Mouse (Mus musculus) cortical plate, adult 2 months (tissue): ENCODE measurements around the gene Ninj2. TPM values are rescaled to one million over a fixed set of nuclear protein-coding genes. Genes with fewer than 3 reads are reported as not detected.

Source experiments
- H3K27ac ChIP-seq: fragments of 200-500 bp; 2 replicates; pipeline ENCODE4 v1.5.1; 2012; ENCODE audit warnings: low read length, control low read depth, inconsistent platforms; ENCODE audit not compliant: insufficient read depth
- H3K4me1 ChIP-seq: fragments of 200-500 bp; 2 replicates; pipeline ENCODE4 v1.6.1; 2011; ENCODE audit warnings: low read length; ENCODE audit not compliant: control insufficient read depth, insufficient read depth
- H3K4me3 ChIP-seq: fragments of 200-500 bp; 2 replicates; pipeline ENCODE4 v1.5.1; 2011; ENCODE audit warnings: mild to moderate bottlenecking, low read length, control low read depth; ENCODE audit not compliant: insufficient read depth
- CTCF ChIP-seq: fragments of 200-500 bp; IDR thresholded peaks from 2 replicates; pipeline ENCODE4 v1.5.1; 2011; ENCODE audit warnings: mild to moderate bottlenecking, control low read depth, low read length; ENCODE audit not compliant: insufficient read depth; ENCODE audit errors: extremely low read depth
- POLR2A ChIP-seq: fragments of 200-500 bp; IDR thresholded peaks from 2 replicates; pipeline ENCODE4 v1.6.1; 2011; ENCODE audit warnings: mild to moderate bottlenecking, low read length, control low read depth; ENCODE audit not compliant: insufficient read depth; ENCODE audit errors: extremely low read depth
- polyA plus RNA-seq: library from polyadenylated mRNA; depleted of rRNA; stranded (reverse); fragments of >200 nt; gene quantifications from 2 replicates; pipeline ENCODE4 v1.2.3, GENCODE M21; 2012

Ninj2 gene
- polyA plus RNA-seq, 1 experiment: 7.0 TPM

DNA sequence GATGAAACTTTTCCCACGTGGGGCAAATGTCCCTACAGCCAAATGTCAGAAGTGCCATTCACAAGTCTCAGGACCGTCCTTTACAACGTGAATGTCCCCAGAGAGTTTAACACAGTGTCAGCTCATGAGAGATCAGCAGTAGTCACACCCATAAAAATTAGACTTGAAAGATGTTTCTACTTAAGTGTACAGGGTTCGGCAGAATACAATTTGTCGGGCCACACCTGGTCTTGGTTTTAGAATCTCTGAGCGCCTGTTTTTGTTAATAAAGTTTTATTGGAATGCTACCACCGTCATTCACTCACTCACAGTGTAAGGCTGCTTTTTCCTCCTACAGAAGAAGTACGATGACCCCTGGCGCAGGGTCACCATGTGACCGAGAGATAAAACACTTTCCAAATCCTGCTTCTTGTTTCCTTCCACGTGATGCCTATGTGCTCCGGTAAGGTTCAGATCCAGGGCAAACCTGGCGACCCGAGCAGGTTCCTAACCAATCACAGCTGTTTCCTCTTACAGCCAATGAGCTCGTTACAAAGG is 2.4 kb upstream of the Ninj2 start:
- Histone ChIP-seq H3K27ac (no peak overlapping the region), H3K4me3 (no peak overlapping the region), H3K4me1 (no peaks in the 10 kb centered on the region)
- TF ChIP-seq CTCF (no peak), POLR2A (no peak)

DNA sequence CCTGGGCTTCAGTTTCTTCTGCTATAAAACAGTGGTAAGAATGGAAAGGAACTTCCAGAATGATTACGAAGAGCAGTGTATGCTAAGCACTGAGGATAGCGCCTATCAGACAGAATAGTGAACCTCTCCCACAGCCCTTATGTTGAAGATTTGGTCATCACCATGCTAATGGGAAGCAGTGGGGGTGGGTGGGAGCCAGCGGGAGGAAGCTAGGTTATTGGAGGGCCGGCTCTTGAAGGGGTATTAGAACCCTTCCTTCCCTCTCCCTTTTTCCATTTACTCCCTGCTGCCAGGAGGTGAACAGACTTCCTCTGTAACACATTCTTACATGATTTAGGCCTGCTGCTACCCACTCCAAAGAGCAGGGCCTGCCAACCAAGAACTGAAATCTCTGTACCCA is 1.2 kb upstream of the Ninj2 start:
- no peak overlapping the region for H3K27ac ChIP-seq
- TF ChIP-seq CTCF (no peak), POLR2A (no peak)
- H3K4me3 ChIP-seq: no peak overlapping the region

DNA sequence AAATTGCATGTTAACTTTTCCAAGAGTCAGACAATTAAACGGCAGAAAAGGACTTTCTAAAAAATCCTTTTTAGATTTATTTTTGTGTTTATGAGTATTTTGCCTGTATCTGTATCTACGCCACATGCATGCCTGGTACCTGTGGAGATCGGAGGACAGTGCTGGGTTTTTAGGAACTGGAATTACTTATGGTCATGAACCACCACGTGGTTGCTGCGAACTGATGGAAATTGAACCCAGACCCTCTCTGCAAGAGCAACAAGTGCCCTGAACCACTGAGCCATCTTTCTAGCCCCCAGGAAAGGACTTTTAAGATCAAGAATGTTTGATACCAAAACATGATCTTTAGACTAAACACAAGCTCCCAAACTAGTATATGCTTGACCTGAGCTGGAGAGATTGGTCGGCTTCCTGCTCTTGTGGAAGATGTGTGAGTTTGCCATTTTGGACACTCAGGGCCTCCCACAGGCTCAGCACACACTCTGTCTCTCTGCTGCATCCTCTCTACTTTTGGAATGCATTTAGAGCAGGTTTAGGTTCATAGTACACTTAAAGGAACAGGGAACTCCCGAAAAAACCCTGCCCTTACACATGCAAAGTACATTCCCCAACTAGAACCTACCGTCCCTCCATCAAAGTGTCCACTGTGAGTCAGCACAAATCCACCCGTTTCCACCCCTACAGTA is 1.1 kb downstream of the Ninj2 start:
- no peaks in the 10 kb centered on the region for H3K4me1 ChIP-seq
- H3K4me3 ChIP-seq: no peak overlapping the region
- H3K27ac ChIP-seq: no peak overlapping the region
- TF ChIP-seq CTCF: no peak
- TF ChIP-seq POLR2A: no peak

More for the DNA sequence above, 1.2 kb upstream of the Ninj2 start:
- H3K4me1 ChIP-seq: no peaks in the 10 kb centered on the region

DNA sequence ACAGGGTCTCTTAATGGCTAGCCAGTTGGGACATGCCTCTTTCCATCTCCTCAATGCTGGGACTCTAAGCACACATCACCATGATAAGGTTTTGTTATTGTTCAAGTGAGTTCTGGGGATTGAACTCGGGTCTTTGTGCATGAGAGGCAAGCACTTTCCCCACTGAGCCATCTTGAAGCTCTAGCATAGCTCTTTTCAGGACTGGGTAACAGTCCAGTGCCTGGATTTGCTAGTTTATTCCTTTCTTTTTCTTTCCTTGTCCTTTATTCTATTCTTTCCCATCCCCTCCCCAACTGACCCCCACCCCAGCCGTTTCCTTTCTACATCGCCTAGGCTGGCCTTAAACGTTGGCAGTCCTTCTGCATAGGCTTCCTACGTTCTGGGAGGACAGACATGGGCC is 1.9 kb downstream of the Ninj2 start:
- Histone ChIP-seq H3K4me3 (no peak overlapping the region), H3K4me1 (peaks cover 2% of the 10 kb centered on the region; the same call in 1 of the 2 replicates), H3K27ac (no peak overlapping the region)
- TF ChIP-seq POLR2A: no peak
- TF ChIP-seq CTCF: no peak

DNA sequence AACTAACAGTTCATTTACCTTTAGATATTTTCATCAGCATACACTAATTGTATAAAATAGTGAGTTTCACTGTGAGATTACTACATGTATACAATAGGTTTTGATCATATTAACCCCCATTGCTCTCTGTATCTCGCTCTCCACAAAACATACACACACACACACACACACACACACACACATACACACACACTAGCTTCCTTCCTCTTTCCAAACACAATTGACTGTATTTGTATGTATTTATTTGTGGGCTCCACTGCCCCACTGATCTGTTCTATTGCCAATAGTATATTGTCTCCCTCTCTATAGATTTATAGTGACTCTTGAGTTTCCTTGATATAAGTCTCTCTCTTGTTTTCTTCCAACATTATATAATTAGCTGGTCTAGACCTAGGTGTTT is 2.4 kb downstream of the Ninj2 start:
- no peak overlapping the region for H3K27ac ChIP-seq
- peaks cover 2% of the 10 kb centered on the region; the same call in 1 of the 2 replicates for H3K4me1 ChIP-seq
- TF ChIP-seq POLR2A (no peak), CTCF (no peak)
- H3K4me3 ChIP-seq: no peak overlapping the region

DNA sequence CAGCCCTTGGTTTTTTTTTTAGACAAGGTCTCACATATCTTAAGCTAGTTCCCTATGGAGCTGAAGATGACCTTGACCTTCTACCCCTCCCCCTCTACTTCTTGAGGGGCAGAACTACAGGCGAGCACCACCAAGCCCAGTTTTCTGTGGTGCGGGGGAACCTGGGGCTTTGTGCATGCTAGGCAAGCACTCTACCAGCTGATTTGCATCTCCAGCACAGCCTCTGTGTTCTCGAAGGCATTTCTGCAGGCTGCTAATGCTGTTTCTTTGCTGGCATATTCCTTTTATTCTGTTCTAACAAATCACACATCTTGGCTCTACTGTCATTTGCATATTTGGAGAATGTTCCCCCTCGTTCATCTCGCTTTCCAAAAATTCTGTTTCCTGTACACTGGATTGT is 6.2 kb downstream of the Ninj2 start:
- no peak for TF ChIP-seq CTCF
- TF ChIP-seq POLR2A: no peak
- H3K4me1 ChIP-seq: peaks cover 3% of the 10 kb centered on the region; the same call in 1 of the 2 replicates
- no peak overlapping the region for H3K27ac ChIP-seq
- H3K4me3 ChIP-seq: no peak overlapping the region

DNA sequence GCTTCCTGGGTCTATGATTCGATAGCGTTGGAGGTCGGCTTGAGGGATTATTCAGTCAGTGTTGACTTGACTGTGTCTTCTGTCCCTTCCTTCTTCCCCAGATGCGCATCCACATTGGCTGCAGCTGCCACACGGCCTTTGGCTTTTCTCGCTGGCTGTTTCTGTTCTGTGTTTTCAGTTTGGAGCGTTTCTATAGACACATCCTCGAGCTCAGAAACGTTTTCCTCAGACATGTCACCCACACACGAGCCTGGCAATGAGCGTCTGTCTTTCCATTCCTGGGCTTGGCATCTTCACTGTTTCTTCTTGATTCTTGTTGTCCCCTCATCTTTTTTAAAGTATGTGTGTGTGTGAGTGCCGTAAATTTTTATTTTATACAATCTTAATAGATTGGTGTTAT is 8.1 kb downstream of the Ninj2 start:
- H3K27ac ChIP-seq: no peak overlapping the region
- TF ChIP-seq CTCF: no peak
- TF ChIP-seq POLR2A: no peak
- H3K4me3 ChIP-seq: no peak overlapping the region
- peaks cover 3% of the 10 kb centered on the region; the same call in 1 of the 2 replicates for H3K4me1 ChIP-seq

DNA sequence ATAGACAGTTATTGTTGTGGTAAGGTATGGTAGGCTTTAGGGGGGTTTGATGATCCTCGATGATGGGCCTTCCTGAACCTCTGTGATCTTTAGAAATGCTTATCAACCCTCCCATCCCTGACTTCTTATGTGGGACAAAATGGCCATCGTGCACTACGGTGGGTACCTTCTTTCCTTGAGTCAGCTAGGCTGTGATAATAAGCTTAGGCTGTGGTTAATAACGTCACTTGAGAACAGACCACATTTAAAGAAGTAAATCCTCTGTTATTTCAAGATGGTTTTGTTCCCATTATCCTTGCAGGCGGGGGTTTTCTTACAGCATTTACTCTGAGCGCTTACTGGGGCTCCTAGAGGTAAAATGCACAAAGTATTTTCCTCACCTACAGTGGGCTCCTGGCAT is 8.8 kb downstream of the Ninj2 start:
- peaks cover 3% of the 10 kb centered on the region; the same call in 1 of the 2 replicates for H3K4me1 ChIP-seq
- no peak for TF ChIP-seq CTCF
- TF ChIP-seq POLR2A: no peak
- no peak overlapping the region for H3K27ac ChIP-seq
- no peak overlapping the region for H3K4me3 ChIP-seq

DNA sequence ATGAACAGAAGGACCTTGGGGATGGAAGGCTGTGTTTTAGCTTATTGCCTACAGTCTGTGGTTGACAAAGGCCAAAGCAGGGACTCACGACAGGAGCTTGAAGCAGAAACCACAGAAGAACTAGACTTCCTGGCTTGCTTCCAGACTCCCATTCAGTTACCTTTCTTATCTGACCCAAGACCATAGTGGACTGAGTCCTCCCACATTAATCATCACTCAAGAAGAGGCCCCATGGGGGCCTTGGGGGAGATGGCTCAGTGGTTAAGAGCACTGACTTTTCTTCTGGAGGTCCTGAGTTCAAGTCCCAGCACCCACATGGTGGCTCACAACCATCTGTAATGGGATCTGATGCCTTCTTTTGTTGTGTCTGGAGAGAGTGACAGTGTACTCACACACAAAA is 10.0 kb downstream of the Ninj2 start:
- H3K27ac ChIP-seq: no peak overlapping the region
- H3K4me1 ChIP-seq: peaks cover 3% of the 10 kb centered on the region; the same call in 1 of the 2 replicates
- TF ChIP-seq CTCF (no peak), POLR2A (no peak)
- no peak overlapping the region for H3K4me3 ChIP-seq

DNA sequence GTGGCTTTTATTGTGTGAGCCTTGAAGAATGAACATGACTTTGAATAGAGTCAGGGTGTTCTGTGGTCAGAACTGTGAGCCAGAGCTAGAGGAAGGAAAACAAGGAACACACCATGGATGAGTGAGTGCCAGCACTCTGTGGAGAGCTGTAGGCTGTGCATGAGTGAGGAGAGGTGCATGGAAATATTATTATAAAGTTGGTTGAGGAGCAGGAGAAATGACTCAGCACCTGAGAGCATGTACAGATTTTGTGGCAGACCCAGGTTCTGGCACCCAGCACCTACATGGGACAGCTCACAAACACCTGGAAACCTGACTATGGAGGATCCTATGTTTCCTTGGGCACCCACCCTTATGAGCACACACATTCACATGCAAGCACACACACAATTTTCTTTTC is 11.9 kb downstream of the Ninj2 start:
- no peak for TF ChIP-seq POLR2A
- TF ChIP-seq CTCF: no peak
- no peak overlapping the region for H3K27ac ChIP-seq
- peaks cover 8% of the 10 kb centered on the region for H3K4me1 ChIP-seq
- no peak overlapping the region for H3K4me3 ChIP-seq
